Mouse (Mus musculus): ENCODE measurements around the gene Brwd3. TPM values are rescaled to one million over a fixed set of nuclear protein-coding genes. Genes with fewer than 3 reads are reported as not detected.
A peak's percentile ranks its signal among the peaks of the same experiment; 100 is the strongest.

Gene Brwd3
- 4.4 and 5.7 TPM in 2 replicates for polyA plus RNA-seq (2016; fragmentation: Nextera tagmentation; extraction: Ambion mirVana)

DNA sequence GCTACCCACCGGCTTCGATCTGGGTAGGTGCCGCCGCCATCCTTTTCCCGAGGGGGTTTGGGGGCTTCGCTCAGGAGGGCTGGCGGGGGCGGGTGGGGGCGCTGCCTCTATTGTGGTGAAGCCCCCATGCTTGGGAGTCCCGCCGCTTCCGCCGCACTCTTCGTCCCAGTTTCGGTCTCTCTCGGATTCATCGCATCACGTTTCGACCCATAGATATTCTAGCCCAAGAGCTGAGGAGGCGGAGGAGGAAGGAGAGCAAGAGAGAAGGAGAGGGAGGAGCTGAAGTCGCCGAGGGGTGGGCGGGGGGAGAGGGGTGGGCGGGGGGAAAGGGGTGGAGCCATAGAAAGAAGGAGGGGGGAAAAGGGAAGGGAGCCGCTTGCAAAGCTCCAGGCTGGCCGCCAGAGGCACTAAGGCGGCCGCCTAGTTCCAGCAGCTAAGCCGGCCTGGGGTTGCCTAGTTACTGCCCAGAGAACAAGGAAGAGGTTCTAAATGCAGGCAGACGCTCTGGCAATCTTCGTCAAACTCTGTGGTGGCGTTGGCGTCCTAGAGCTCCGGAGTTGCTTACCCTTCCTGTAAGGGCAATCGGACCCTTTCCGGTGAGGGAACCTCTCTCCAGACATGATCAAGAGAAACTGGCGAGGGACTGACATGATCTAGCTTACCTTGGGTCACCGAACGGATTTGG lies at the start of gene Brwd3:
Brwd3 (minus strand) TSS at position 283 of the 685 bp plus-strand sequence.
- WGBS = 15% methylated on average over 31 of the region's 39 CpGs
- H3K9ac ChIP-seq = peak within 1 kb of the TSS; percentile 54
- H3K27me3 ChIP-seq = no peaks in the 10 kb centered on the region
- H3K4me2 ChIP-seq (replicated peaks) = peak within 1 kb of the TSS; percentile 45
- no peaks in the 10 kb centered on the region for H3K36me3 ChIP-seq
- H3K4me1 ChIP-seq = no peaks in the 10 kb centered on the region
- peak within 1 kb of the TSS; percentile 55 for H3K4me3 ChIP-seq
- peak; percentile 94 for ATAC-seq (ENCODE audit: insufficient number of reproducible peaks, insufficient read depth, low FRiP score, low TSS enrichment)
- no peaks in the 10 kb centered on the region for H3K9me3 ChIP-seq
- H3K27ac ChIP-seq = peak within 1 kb of the TSS; percentile 84

DNA sequence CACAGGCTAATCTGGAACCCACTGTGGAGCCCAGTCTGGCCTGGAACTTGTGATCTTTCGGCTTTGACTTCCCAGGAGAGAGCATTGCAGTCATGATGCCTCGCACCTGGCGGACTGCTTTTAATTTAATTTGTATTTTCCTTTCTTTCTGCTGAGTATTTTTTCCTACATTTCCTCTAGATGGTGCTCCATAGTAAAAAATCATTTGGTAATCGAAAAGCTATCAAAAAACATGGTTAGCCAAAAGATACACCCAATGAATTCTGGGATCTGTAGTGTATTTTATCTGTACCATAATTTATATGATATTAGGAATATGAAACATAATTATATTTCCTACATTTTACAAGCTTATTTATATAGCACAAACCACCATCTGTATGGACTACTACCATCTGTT lies 28.5 kb upstream of the Brwd3 start:
- Histone ChIP-seq H3K4me3 (no peak overlapping the region), H3K27ac (no peak overlapping the region), H3K4me2 (replicated peaks) (no peak overlapping the region), H3K4me1 (no peaks in the 10 kb centered on the region), H3K9ac (no peak overlapping the region), H3K9me3 (no peaks in the 10 kb centered on the region), H3K27me3 (no peaks in the 10 kb centered on the region), H3K36me3 (no peaks in the 10 kb centered on the region)
- WGBS = 67% methylated on average over 4 of the region's 4 CpGs
- ATAC-seq (ENCODE audit: insufficient number of reproducible peaks, insufficient read depth, low FRiP score, low TSS enrichment) = no peak

DNA sequence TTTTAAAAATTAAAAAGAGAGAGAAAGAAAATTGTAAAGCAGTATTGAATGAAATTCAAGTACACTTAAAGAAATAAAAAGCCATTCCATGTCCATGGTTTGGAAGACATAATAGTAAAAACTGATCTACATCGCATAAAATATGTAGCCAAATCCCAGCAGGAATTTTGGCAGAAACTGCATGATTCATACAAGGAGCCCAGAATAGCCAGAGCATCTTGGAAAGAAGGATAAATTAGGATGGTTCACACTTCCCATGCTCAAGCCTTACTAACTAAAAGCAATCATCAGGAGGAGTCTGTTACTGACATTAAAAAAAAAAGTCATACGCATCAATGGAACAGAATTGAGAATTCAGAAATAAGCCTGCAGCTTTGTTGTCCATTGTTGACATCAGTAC lies 8.5 kb upstream of the Brwd3 start:
- no peaks in the 10 kb centered on the region for H3K4me1 ChIP-seq
- no peaks in the 10 kb centered on the region for H3K27me3 ChIP-seq
- no peak overlapping the region for H3K9ac ChIP-seq
- H3K27ac ChIP-seq = no peak overlapping the region
- 91% methylated on average over 2 of the region's 2 CpGs for WGBS
- no peaks in the 10 kb centered on the region for H3K9me3 ChIP-seq
- H3K36me3 ChIP-seq = no peaks in the 10 kb centered on the region
- no peak overlapping the region for H3K4me3 ChIP-seq
- no peak overlapping the region for H3K4me2 ChIP-seq (replicated peaks)
- ATAC-seq (ENCODE audit: insufficient number of reproducible peaks, insufficient read depth, low FRiP score, low TSS enrichment) = no peak

DNA sequence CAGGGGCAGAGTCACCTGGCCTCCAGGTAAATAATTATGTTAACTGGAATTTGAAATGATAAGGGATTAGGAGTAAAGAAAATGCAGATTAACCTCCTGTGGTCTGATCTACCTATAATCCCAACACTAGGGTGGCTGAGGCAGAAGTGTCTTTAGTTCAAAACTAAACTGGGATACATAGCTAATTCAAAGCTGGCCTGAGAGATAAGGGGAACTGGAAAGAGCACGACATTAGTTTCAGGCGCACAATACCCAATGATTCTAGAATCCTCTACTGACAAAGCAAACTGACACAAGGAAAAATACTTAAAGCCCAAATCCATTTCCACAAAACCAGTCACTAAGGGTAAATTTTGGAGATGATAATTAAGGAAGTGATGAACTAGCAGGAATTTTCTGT lies 2.2 kb upstream of the Brwd3 start:
- Histone ChIP-seq H3K9ac (no peak overlapping the region), H3K4me2 (replicated peaks) (no peak overlapping the region), H3K27me3 (no peaks in the 10 kb centered on the region), H3K4me1 (no peaks in the 10 kb centered on the region), H3K36me3 (no peaks in the 10 kb centered on the region), H3K4me3 (no peak overlapping the region), H3K27ac (no peak overlapping the region), H3K9me3 (no peaks in the 10 kb centered on the region)
- no peak for ATAC-seq (ENCODE audit: insufficient number of reproducible peaks, insufficient read depth, low FRiP score, low TSS enrichment)
- WGBS = 94% methylated on average over 2 of the region's 2 CpGs

DNA sequence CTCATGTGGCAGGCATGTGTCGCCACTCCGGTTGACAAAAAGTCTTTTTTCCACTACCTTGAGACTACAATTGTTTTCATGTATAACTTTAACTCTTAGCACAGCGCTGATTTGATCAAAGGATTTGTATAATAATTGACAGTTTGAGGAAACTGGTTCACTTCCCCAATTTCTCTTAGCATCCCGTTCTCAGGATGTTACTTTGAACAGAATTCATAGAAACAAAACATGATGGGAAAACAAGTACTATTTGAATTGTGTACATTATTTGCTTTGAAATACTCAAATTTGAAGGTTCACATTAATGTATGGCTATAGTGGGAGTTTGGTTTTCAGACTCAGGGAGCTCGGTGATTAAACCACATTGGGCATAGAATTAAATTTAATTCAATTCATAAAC lies 1.1 kb upstream of the Brwd3 start:
- H3K4me2 ChIP-seq (replicated peaks) = peak overlapping the region; percentile 43
- WGBS = 76% methylated on average over 5 of the region's 5 CpGs
- ATAC-seq (ENCODE audit: insufficient number of reproducible peaks, insufficient read depth, low FRiP score, low TSS enrichment) = no peak
- H3K36me3 ChIP-seq = no peaks in the 10 kb centered on the region
- peak overlapping the region; percentile 55 for H3K4me3 ChIP-seq
- H3K4me1 ChIP-seq = no peaks in the 10 kb centered on the region
- H3K27me3 ChIP-seq = no peaks in the 10 kb centered on the region
- H3K9me3 ChIP-seq = no peaks in the 10 kb centered on the region
- H3K9ac ChIP-seq = no peak overlapping the region
- no peak overlapping the region for H3K27ac ChIP-seq

DNA sequence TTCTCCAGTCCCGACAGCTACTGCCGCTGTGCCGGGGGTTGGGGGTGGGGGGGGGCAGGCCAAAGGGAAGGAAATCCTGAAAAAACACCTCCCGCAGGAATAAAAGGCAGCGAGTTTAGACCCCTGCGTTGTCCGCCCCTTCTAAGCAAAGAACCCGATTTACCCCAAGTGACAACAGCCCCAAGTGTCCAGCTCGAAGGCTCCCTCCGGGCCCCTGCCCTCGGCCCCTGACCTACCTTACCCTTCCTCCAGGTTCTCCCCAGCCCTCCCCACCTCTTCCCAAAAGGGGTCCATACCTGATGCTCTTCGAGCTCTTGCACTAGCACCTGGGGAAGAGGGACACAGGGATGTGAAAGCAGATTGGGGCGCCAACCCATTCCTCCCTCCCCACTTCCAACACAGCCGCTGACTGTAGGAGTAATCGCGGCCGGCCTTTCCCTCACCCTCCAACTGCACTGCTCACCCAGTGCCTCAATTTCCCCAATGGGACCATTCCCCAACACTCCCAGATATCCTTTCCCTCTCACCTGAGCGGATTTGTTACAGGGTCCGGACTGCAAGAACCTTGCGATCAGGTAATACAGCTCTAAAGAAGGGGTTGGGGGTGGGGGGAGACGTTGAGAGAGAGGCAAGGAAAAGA lies 671 bp downstream of the Brwd3 start:
- Histone ChIP-seq H3K4me3 (peak overlapping the region; percentile 55), H3K4me1 (no peaks in the 10 kb centered on the region), H3K27ac (peak overlapping the region; percentile 84), H3K9me3 (no peaks in the 10 kb centered on the region), H3K27me3 (no peaks in the 10 kb centered on the region), H3K4me2 (replicated peaks) (peak overlapping the region; percentile 45), H3K36me3 (no peaks in the 10 kb centered on the region), H3K9ac (peak overlapping the region; percentile 54)
- 22% methylated on average over 21 of the region's 21 CpGs for WGBS
- peak; percentile 52 for ATAC-seq (ENCODE audit: insufficient number of reproducible peaks, insufficient read depth, low FRiP score, low TSS enrichment)

DNA sequence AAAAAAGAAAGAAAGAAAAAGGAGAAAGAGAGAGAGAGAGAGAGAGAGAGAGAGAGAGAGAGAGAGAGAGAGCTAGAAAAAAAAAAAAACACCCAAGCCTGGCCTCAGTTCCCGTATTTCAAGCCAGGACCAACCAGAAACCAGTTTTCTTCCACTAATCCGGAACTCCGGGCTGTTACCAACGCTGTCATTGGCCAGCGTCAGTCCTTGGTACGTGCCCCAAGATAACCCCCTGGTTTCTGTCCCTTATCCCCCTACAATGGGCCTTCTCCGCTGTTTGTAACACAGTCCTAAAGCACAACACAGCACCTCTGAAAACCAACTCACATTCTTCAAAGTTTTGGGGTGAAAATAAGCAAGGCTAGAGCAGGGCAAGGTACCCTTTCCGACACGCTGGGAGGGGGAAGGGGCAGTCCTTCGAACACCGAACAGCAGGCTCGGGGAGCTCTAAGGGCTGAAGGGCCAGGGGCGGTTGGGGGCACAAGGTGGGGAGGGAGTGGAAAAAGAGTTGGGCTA lies 1.4 kb downstream of the Brwd3 start:
- WGBS = 17% methylated on average over 13 of the region's 13 CpGs
- Histone ChIP-seq H3K27me3 (no peaks in the 10 kb centered on the region), H3K36me3 (no peaks in the 10 kb centered on the region), H3K4me3 (peak overlapping the region; percentile 55), H3K27ac (peak overlapping the region; percentile 84), H3K4me2 (replicated peaks) (peak overlapping the region; percentile 45), H3K4me1 (no peaks in the 10 kb centered on the region), H3K9ac (peak overlapping the region; percentile 54), H3K9me3 (no peaks in the 10 kb centered on the region)
- peak; percentile 62; the same call in 1 of the 2 replicates for ATAC-seq (ENCODE audit: insufficient number of reproducible peaks, insufficient read depth, low FRiP score, low TSS enrichment)

DNA sequence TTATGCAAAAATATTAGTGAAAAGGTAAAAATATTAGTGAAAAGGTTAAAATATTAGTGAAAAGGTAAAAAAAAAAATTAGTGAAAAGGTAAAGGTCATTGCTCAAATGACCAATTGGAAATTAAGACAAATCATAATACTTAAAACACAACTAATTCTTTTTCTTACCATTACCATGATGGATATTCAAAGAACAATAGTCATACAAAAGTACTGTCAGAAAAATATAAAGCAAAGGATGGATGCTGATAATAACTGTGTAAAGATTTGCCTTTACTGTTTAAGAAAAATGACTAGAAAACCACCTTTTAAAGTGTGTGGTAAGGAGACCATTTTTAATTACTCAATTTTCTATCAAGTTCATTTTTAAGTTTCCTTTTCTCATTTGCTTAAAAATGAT lies 2.9 kb downstream of the Brwd3 start:
- Histone ChIP-seq H3K4me1 (no peaks in the 10 kb centered on the region), H3K36me3 (no peaks in the 10 kb centered on the region; the same call in 1 of the 2 replicates), H3K4me2 (replicated peaks) (no peak overlapping the region), H3K9me3 (no peaks in the 10 kb centered on the region), H3K27me3 (no peaks in the 10 kb centered on the region), H3K4me3 (no peak overlapping the region), H3K27ac (no peak overlapping the region), H3K9ac (no peak overlapping the region)
- ATAC-seq (ENCODE audit: insufficient number of reproducible peaks, insufficient read depth, low FRiP score, low TSS enrichment) = no peak

DNA sequence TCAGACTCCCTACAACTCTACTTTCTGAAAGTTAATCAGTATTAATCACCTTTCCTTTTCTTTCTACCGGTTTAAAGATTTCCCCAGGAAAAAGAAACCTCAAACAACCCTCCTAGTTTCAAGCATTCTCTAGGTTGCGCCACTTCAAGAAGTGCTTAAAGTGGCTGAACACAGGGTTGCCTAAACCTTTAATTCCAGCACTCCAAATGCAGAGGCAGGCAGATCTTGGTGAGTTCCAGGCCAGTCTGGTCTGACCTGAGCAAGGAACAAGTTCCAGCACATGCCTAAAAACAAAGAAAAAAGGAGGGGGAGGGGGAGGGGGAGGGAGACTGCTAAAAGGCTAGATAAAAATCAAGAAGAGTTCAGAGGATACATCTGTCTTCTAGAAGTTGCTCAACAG lies 6.1 kb downstream of the Brwd3 start:
- Histone ChIP-seq H3K27ac (no peak overlapping the region), H3K4me3 (no peak overlapping the region), H3K9ac (no peak overlapping the region), H3K36me3 (no peaks in the 10 kb centered on the region; the same call in 1 of the 2 replicates), H3K4me1 (no peaks in the 10 kb centered on the region), H3K4me2 (replicated peaks) (no peak overlapping the region), H3K9me3 (no peaks in the 10 kb centered on the region), H3K27me3 (no peaks in the 10 kb centered on the region)
- ATAC-seq (ENCODE audit: insufficient number of reproducible peaks, insufficient read depth, low FRiP score, low TSS enrichment) = no peak
- WGBS = 76% methylated on average over 2 of the region's 2 CpGs

DNA sequence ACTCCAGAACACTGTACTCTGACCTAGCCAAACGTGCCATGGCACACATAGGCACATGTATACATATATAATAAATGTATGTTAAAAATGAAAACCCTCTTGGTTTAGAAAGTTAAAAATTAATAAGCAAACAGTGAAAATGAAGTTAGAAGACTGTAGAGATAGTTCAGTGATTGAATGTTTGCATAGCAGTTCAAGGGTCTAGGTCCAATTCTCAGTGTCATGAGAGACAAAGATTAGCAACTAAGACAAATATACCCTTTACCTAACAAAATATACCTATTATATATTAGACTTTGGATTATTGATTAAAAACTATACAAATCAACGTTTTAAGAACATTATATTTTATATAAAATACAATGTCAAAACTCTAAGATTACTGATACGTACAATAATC lies 36.9 kb downstream of the Brwd3 start:
- 72% methylated on average over 3 of the region's 3 CpGs for WGBS
- H3K4me3 ChIP-seq = no peak overlapping the region
- H3K9me3 ChIP-seq = no peaks in the 10 kb centered on the region
- H3K27ac ChIP-seq = no peak overlapping the region
- no peaks in the 10 kb centered on the region for H3K27me3 ChIP-seq
- H3K4me2 ChIP-seq (replicated peaks) = no peak overlapping the region
- ATAC-seq (ENCODE audit: insufficient number of reproducible peaks, insufficient read depth, low FRiP score, low TSS enrichment) = no peak
- no peaks in the 10 kb centered on the region for H3K36me3 ChIP-seq
- no peaks in the 10 kb centered on the region for H3K4me1 ChIP-seq
- no peak overlapping the region for H3K9ac ChIP-seq

DNA sequence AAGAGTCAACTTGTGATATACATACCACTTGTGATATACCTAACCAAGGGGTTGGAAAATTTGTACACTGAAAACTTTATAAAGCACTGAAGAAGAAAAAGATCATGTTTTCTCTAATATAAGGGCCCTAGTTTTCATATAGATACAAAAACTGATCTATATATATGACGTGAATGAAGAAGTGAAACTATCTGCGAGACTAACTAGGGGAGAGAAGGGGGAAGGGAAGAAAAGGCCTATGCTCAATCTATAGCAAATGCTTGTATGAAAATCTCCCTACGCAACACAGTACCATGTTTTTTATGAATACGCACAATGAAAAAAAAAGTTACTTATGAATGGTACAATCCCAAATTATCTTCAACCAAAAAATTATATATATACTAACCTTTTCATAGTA lies 50.4 kb downstream of the Brwd3 start:
- WGBS = 82% methylated on average over 4 of the region's 4 CpGs
- no peak for ATAC-seq (ENCODE audit: insufficient number of reproducible peaks, insufficient read depth, low FRiP score, low TSS enrichment)
- H3K36me3 ChIP-seq = no peaks in the 10 kb centered on the region
- H3K4me1 ChIP-seq = no peaks in the 10 kb centered on the region
- H3K27ac ChIP-seq = no peak overlapping the region
- H3K9me3 ChIP-seq = no peaks in the 10 kb centered on the region
- no peak overlapping the region for H3K4me2 ChIP-seq (replicated peaks)
- H3K9ac ChIP-seq = no peak overlapping the region
- no peaks in the 10 kb centered on the region for H3K27me3 ChIP-seq
- H3K4me3 ChIP-seq = no peak overlapping the region

DNA sequence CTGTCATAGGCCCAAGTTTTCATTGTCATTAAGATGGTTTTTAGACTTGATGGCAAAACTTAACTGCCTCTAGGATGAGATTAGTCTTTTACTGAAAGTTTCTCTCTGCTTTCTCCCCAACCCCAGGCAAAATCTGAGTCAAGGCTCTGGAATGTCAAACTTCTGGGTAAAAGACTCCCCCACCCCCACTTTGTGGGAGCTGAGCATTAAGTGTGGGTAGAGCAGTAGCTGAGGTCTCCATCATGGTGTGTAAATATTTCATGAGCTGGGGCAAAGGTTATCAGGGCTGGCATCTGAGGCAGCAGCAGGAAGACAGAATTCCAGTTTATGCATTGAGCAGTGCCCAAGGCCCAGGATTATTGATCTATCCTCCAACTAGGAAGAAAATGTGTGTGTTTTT lies 102.4 kb downstream of the Brwd3 start:
- H3K9me3 ChIP-seq = no peaks in the 10 kb centered on the region
- H3K36me3 ChIP-seq = no peaks in the 10 kb centered on the region
- H3K27me3 ChIP-seq = no peaks in the 10 kb centered on the region
- H3K9ac ChIP-seq = no peak overlapping the region
- no peak overlapping the region for H3K4me3 ChIP-seq
- H3K4me2 ChIP-seq (replicated peaks) = no peak overlapping the region
- no peak for ATAC-seq (ENCODE audit: insufficient number of reproducible peaks, insufficient read depth, low FRiP score, low TSS enrichment)
- H3K27ac ChIP-seq = no peak overlapping the region
- no peaks in the 10 kb centered on the region for H3K4me1 ChIP-seq
